Mouse (Mus musculus): ENCODE data around the gene Esp16. TPM values are rescaled to one million over a fixed set of nuclear protein-coding genes. Genes with fewer than 3 reads are reported as not detected.
"Not testable (repeated sequence)": the region's sequence is repeated elsewhere in the genome, so short reads cannot be mapped to it uniquely, and the experiment has no call there.

Gene Esp16
- total RNA-seq (2022): not detected

- DNase-seq (ENCODE audit: low spot score in 2 of 2): not testable (repeated sequence)
These were observed at the start of gene Esp16 for GRCm38 (mm10) chr17:39535842-39536241. TSS of gene Esp16 (plus strand) at chr17:39536142.

- DNase-seq (ENCODE audit: low spot score in 2 of 2): not testable (repeated sequence)
These were observed 37.9 kb upstream of the Esp16 start for GRCm38 (mm10) chr17:39498043-39498442.

Other genes starting within 250 kb of the Esp16 start
- gene Esp18, start 129.8 kb upstream of the Esp16 start, total RNA-seq (2022): not detected
- gene Esp15, start 104.8 kb downstream of the Esp16 start, total RNA-seq (2022): not detected